Comparison of ENCODE assay signal across 19 mouse cellular contexts in the genomic region with DNA sequence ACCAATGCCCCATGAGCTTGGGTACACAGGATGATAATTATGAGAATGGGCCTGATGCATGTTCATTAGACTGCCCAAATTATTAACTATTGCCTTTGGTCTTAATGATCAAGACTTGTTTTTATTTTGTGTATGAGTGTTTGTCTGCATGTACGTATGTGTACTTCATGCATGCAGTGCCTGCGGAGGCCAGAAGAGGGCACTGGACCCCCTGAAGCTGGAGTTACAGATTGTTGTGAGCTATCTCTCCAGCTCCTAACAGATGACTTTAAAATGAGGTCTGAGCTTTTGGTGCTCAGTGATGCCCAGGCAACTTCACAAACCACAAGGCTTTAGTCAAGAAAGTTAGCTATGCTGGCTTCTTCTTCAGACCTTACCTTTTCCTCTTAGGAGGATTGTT. TPM values are rescaled to one million over a fixed set of nuclear protein-coding genes. Genes with fewer than 3 reads are reported as not detected.
DNase-seq lines count a peak whose midpoint lies in the region; ATAC-seq and TF ChIP-seq lines count a peak whose summit lies in the region.
"Had no signal": no experiment of that assay in that cellular context is flagged by ENCODE, and none has a peak within 500 bp of the region (broad histone marks: within the 10 kb centered on the region; RNA-seq: fewer than 3 reads in every experiment).

No protein-coding gene starts in this region.

- no peak for DNase-seq in gastrocnemius, adult 2 months
- DNase-seq in gastrocnemius, postnatal 25 days, result no peak
- no peak for DNase-seq in left cerebral cortex, adult 2 months (ENCODE audit: extremely low spot score in 1 of 2, low spot score in 2 of 2)
- no peak for DNase-seq in left cerebral cortex, postnatal 36 days (ENCODE audit: low spot score in 2 of 2)
- DNase-seq in 3T3-L1 (ENCODE audit: low read depth, low spot score), result peak; percentile 14
- no peak for DNase-seq in Patski (ENCODE audit: low read depth, low spot score)
- DNase-seq in spleen, adult 18-20 months, result no peak
- no peak for DNase-seq in left cerebral cortex, postnatal 4 days
- DNase-seq: adrenal gland, postnatal 25 days; cerebellum, adult 11-12 months; cerebellum, postnatal 14 days; kidney, adult 11 months; liver, embryonic 13.5 days; lung, postnatal 36 days; right cerebral cortex, postnatal 4 days; thymus, postnatal 4 days had no signal

- POLR2A ChIA-PET in Patski (lab: Charles Lee), result interaction anchor here (0.6 kb wide), 1 partner anchor 177 kb away, joined by 3 read pairs; no protein-coding TSS in a partner anchor

- no peak for ATAC-seq in Patski
- ATAC-seq: forebrain, embryonic 16.5 days had no signal

- intact Hi-C loops in gastrocnemius, adult 2 months (cut with DNase I), result no loop called here
- intact Hi-C loops in left cerebral cortex, adult 2 months (cut with DNase I), result no loop called here
- intact Hi-C loops in left cerebral cortex, postnatal 36 days (cut with DNase I), result no loop called here
- intact Hi-C loops in left cerebral cortex, postnatal 4 days (cut with DNase I), result no loop called here

- no peaks in the 10 kb centered on the region for H3K27me3 ChIP-seq in Patski
- H3K27me3 ChIP-seq: heart, embryonic 13.5 days; hindbrain, embryonic 15.5 days; liver, embryonic 13.5 days had no signal

- in situ Hi-C loops in Patski (cut with MboI; ENCODE audit: low pct_unique_long_range_greater_than_20kb), result no loop called here

- TF ChIP-seq CTCF in gastrocnemius, adult 2 months (IDR thresholded peaks at IDR 0.05), result peak; percentile 25; the same call in 1 of the 2 replicates
- peak; percentile 5 for TF ChIP-seq CTCF in left cerebral cortex, adult 2 months (IDR thresholded peaks at IDR 0.05)
- TF ChIP-seq CTCF in Patski (IDR thresholded peaks at IDR 0.05), result peak; percentile 59

- no peak overlapping the region for H3K27ac ChIP-seq in gastrocnemius, adult 2 months
- no peak overlapping the region for H3K27ac ChIP-seq in left cerebral cortex, adult 2 months
- H3K27ac ChIP-seq: heart, embryonic 13.5 days; hindbrain, embryonic 15.5 days; liver, embryonic 13.5 days had no signal

- H3K4me3 ChIP-seq in gastrocnemius, adult 2 months, result no peak overlapping the region
- no peak overlapping the region for H3K4me3 ChIP-seq in left cerebral cortex, adult 2 months
- H3K4me3 ChIP-seq: heart, embryonic 13.5 days; hindbrain, embryonic 15.5 days; liver, embryonic 13.5 days had no signal

- CTCF ChIA-PET in Patski (lab: Charles Lee), result interaction anchor here (1.2 to 1.7 kb wide), 5 partner anchors 12 to 74 kb away, joined by 3 to 5 read pairs (median 4); no protein-coding TSS in a partner anchor

RNA-seq across cellular contexts. Expression of gene Kl, which starts 6.8 kb away (rescaled TPM):
- under 1 TPM; 0.31 to 0.43 TPM for total RNA-seq in gastrocnemius, adult 2 months (2021)
- under 1 TPM; 0.56 to 0.74 TPM for total RNA-seq in gastrocnemius, postnatal 25 days (2021)
- total RNA-seq in left cerebral cortex, adult 2 months (2021), result 1 to 10 TPM; 4.2 to 4.9 TPM
- 1 to 10 TPM; 2.8 to 3.2 TPM for total RNA-seq in left cerebral cortex, postnatal 36 days (2021)
- 0.04 TPM for polyA plus RNA-seq in Patski (2021)
- 1 to 10 TPM; 1.0 to 1.2 TPM for total RNA-seq in left cerebral cortex, postnatal 4 days (2021)

Comparison
In these comparisons a context has a peak if more than half of its experiments do, and no peak if none do; other contexts are left out.
1. CTCF ChIP-seq: peak in every context shown above with its lines; median percentile 59 in Patski; 25 in gastrocnemius, adult 2 months; 5 in left cerebral cortex, adult 2 months.